Mouse (Mus musculus) ES-E14 (cell line): ENCODE measurements around the gene Ube2d1. TPM values are rescaled to one million over a fixed set of nuclear protein-coding genes. Genes with fewer than 3 reads are reported as not detected.

Experiments used
- DNase-seq: peaks from one replicate; pipeline ENCODE4 v3.0.0-alpha.2; 2013; ENCODE audit warnings: low read depth, low spot score
- H3K27ac ChIP-seq: 2 replicates; pipeline ENCODE4 v1.5.1; 2012; ENCODE audit warnings: low read depth, mild to moderate bottlenecking, low read length, moderate library complexity, mixed read lengths; ENCODE audit not compliant: poor library complexity, insufficient read depth, severe bottlenecking
- H3K36me3 ChIP-seq: 2 replicates; pipeline ENCODE4 v1.6.1; 2012; ENCODE audit warnings: mild to moderate bottlenecking, low read length, moderate library complexity, mixed read lengths; ENCODE audit not compliant: control insufficient read depth, poor library complexity, insufficient read depth, severe bottlenecking
- H3K4me1 ChIP-seq, 2 experiments: fragments of 150-350 bp in 1 of 2; sonication (generic) in 1 of 2; 2 replicates each; pipeline ENCODE4 v1.6.1; 2012; ENCODE audit warnings: low read length in 2 of 2, mild to moderate bottlenecking in 1 of 2, mixed read lengths in 1 of 2; ENCODE audit not compliant: control insufficient read depth in 2 of 2, insufficient read depth in 2 of 2, poor library complexity in 1 of 2
- H3K4me3 ChIP-seq, 2 experiments: fragments of 150-350 bp in 1 of 2; sonication (generic) in 1 of 2; 2 replicates each; pipeline ENCODE4 v1.5.1; 2012; ENCODE audit warnings: low read length in 2 of 2, low read depth in 1 of 2, mild to moderate bottlenecking in 1 of 2, mixed read lengths in 1 of 2; ENCODE audit not compliant: insufficient read depth in 1 of 2, poor library complexity in 1 of 2, severe bottlenecking in 1 of 2
- H3K9ac ChIP-seq: 2 replicates; pipeline ENCODE4 v1.6.1; 2012; ENCODE audit warnings: low read depth, mild to moderate bottlenecking, low read length, mixed read lengths; ENCODE audit not compliant: poor library complexity, insufficient read depth, severe bottlenecking
- H3K9me3 ChIP-seq: fragments of 150-350 bp; sonication (generic); 2 replicates; pipeline ENCODE4 v1.6.1; 2012; ENCODE audit warnings: low read depth, mild to moderate bottlenecking, low read length; ENCODE audit not compliant: control insufficient read depth, insufficient read depth
- CHD2 ChIP-seq: IDR thresholded peaks from 2 replicates; pipeline ENCODE4 v1.6.1; 2014; ENCODE audit warnings: mild to moderate bottlenecking, low read depth, low read length, inconsistent platforms
- HCFC1 ChIP-seq: IDR thresholded peaks from 2 replicates; pipeline ENCODE4 v1.6.1; 2012; ENCODE audit warnings: low read length, inconsistent platforms, borderline replicate concordance; ENCODE audit not compliant: insufficient read depth
- MAFK ChIP-seq: IDR thresholded peaks from 2 replicates; pipeline ENCODE4 v1.6.1; 2014; ENCODE audit warnings: mild to moderate bottlenecking, low read depth, low read length, inconsistent platforms; ENCODE audit not compliant: insufficient read depth
- ZC3H11A ChIP-seq: IDR thresholded peaks from 2 replicates; pipeline ENCODE4 v1.6.1; 2012; ENCODE audit warnings: low read depth, mild to moderate bottlenecking, inconsistent platforms, low read length, borderline replicate concordance
- ZNF384 ChIP-seq: IDR thresholded peaks from 2 replicates; pipeline ENCODE4 v1.6.1; 2012; ENCODE audit warnings: low read depth, low read length, inconsistent platforms
- in situ Hi-C, 2 experiments: fragments of 600-800 bp; cut with MboI; formaldehyde crosslinking; loops; one replicate each; pipeline ENCODE4 v1.15.1; 2025; ENCODE audit warnings: low sequenced_read_pairs in 2 of 2, inconsistent platforms in 1 of 2; ENCODE audit not compliant: unreplicated experiment in 2 of 2
- total RNA-seq: library from RNA; depleted of rRNA; stranded (reverse); fragments of 300-350 nt; gene quantifications from 2 replicates; pipeline ENCODE4 v1.2.3, GENCODE M21; 2012; rRNA removed

The Ube2d1 gene
- 5.7 and 8.3 TPM in 2 replicates for total RNA-seq

DNA sequence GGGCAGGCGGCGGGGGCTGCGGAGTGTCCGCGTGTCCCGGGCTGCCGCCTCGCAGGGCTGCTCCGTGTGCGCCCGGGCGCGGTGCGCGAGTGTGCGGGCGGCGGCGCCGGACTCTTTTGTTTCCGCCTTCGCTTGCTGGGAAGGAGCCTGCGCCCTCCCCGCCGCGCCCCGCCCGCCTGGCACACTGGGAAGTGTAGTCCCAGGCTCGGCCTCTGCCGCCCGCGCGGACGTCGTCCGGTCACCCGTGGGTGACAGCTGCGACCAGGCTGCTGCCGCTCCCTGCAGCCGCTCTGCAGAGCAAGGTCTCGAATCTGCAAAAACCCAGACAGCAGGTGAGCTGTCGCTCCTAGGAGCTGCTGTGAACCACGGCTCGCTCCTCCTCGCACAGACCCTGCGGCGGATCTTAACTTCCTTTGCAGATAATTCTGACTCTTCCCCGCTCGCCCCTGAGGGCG, at the start of gene Ube2d1:
Gene Ube2d1, minus strand, starts transcription at position 137 of the 455 bp plus-strand sequence.
- H3K4me1 ChIP-seq = peaks cover 2 to 6% of the 10 kb centered on the region in 2 experiments; a peak in 2 of 4 replicates
- in situ Hi-C loops = no loop called here
- TF ChIP-seq HCFC1 = peak; percentile 85
- TF ChIP-seq CHD2 = no peak
- H3K27ac ChIP-seq = no peak within 1 kb of the TSS
- peak within 1 kb of the TSS; percentile 87 to 88 for H3K4me3 ChIP-seq
- H3K36me3 ChIP-seq = no peaks in the 10 kb centered on the region
- H3K9ac ChIP-seq = peak within 1 kb of the TSS; percentile 84
- peak; percentile 34 for DNase-seq
- H3K9me3 ChIP-seq = no peaks in the 10 kb centered on the region

DNA sequence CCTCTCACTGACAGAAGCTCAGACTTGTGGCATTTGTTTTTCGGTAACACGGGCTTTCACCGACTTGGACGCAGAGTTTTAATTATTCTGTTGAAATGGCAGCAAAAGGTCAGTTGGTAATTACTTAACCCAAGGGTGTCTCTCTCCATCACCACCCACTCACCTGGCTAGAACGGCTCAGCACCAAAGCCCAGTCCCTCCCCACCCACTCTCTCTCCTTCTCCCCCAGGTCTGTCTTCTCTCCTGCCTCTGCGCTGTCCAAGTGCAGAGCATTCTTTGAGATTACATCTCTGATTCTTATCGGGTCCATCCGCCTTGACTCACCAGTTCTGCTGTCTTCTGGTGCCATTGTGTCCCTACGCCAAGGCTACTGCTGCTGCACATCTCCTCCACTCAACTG, 47.8 kb upstream of the Ube2d1 start:
- no peaks in the 10 kb centered on the region for H3K9me3 ChIP-seq
- no peak overlapping the region for H3K9ac ChIP-seq
- peaks cover 41% of the 10 kb centered on the region for H3K36me3 ChIP-seq
- in situ Hi-C loops = no loop called here
- no peak overlapping the region for H3K27ac ChIP-seq
- TF ChIP-seq ZC3H11A (no peak), CHD2 (no peak), ZNF384 (no peak), MAFK (no peak), HCFC1 (no peak)
- peaks cover 0 to 4% of the 10 kb centered on the region in 2 experiments; a peak in 1 of 4 replicates for H3K4me1 ChIP-seq
- no peak overlapping the region for H3K4me3 ChIP-seq
- no peak for DNase-seq

DNA sequence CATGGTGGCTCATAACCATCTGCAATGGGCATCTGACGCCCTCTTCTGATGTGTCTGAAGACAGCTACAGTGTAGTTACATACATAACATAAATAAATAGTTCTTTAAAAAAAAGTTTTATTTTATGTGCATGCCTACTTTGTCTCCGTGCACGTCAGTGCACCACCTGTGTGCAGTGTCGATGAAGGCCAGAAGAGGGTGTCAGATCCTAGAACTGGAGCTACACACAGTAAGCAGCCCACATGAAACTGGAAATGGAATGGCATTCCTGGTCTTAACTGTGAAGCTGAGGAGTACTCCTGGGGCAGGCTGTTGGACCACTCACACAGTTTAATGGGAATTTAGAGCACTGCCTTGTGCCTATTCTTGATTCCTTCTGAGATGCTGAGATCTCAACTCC, 47.3 kb upstream of the Ube2d1 start:
- no peak for DNase-seq
- Histone ChIP-seq H3K4me1 (peaks cover 0 to 4% of the 10 kb centered on the region in 2 experiments; a peak in 1 of 4 replicates), H3K36me3 (peaks cover 41% of the 10 kb centered on the region)

DNA sequence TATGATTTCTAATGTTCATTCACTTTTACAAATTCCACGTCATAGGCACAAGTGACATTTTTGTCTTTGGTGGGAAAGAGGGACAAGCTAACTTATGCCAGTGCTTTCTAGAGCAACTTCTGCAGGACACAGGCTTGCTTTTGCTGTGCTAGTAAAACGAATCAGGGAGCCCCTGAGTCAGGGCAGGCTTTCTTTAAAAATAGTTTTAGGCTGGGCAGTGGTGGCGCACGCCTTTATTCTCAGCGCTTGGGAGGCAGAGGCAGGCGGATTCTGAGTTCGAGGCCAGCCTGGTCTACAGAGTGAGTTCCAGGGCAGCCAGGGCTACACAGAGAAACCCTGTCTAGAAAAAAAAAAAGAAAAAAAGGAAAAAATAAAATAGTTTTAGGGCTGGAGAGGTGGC, 46.8 kb upstream of the Ube2d1 start:
- Histone ChIP-seq H3K4me3 (no peak overlapping the region), H3K4me1 (peaks cover 0 to 4% of the 10 kb centered on the region in 2 experiments; a peak in 1 of 4 replicates), H3K27ac (no peak overlapping the region), H3K9me3 (no peaks in the 10 kb centered on the region), H3K36me3 (peaks cover 41% of the 10 kb centered on the region), H3K9ac (no peak overlapping the region)
- TF ChIP-seq ZNF384 (no peak), ZC3H11A (no peak), CHD2 (no peak), MAFK (no peak), HCFC1 (no peak)
- in situ Hi-C loops = no loop called here
- DNase-seq = no peak

More for the DNA sequence above, 47.3 kb upstream of the Ube2d1 start:
- Histone ChIP-seq H3K9me3 (no peaks in the 10 kb centered on the region), H3K9ac (no peak overlapping the region), H3K27ac (no peak overlapping the region), H3K4me3 (no peak overlapping the region)
- in situ Hi-C loops = no loop called here
- TF ChIP-seq ZNF384 (no peak), ZC3H11A (no peak), CHD2 (no peak), MAFK (no peak), HCFC1 (no peak)

- TF ChIP-seq CHD2 (no peak), ZNF384 (no peak), MAFK (no peak), HCFC1 (no peak), ZC3H11A (no peak)
- peaks cover 0 to 12% of the 10 kb centered on the region in 2 experiments; a peak in 1 of 4 replicates for H3K4me1 ChIP-seq
- no peak overlapping the region for H3K27ac ChIP-seq
- H3K4me3 ChIP-seq = no peak overlapping the region
- peaks cover 30% of the 10 kb centered on the region for H3K36me3 ChIP-seq
- no peaks in the 10 kb centered on the region for H3K9me3 ChIP-seq
- no peak overlapping the region; the same call in 1 of the 2 replicates for H3K9ac ChIP-seq
- in situ Hi-C loops = no loop called here
- DNase-seq = no peak
These were observed 45.0 kb upstream of the Ube2d1 start for GRCm38 (mm10) chr10:71330070-71330469.
